Mouse (Mus musculus) G1E (cell line): ENCODE data around the gene Sod2.

Experiments
- CTCF ChIP-seq: IDR thresholded peaks from 2 replicates; pipeline ENCODE4 v1.5.1; 2012; ENCODE audit warnings: low read depth, low read length, inconsistent platforms, mixed read lengths
- GATA1 ChIP-seq: IDR thresholded peaks from 2 replicates; pipeline ENCODE4 v1.6.1; 2012; ENCODE audit warnings: borderline replicate concordance, low read length, inconsistent platforms, mixed read lengths
- TAL1 ChIP-seq: conservative IDR thresholded peaks from 2 replicates; pipeline ENCODE4 v1.6.1; 2012; ENCODE audit warnings: low read depth, low read length, inconsistent platforms, mixed read lengths

DNA sequence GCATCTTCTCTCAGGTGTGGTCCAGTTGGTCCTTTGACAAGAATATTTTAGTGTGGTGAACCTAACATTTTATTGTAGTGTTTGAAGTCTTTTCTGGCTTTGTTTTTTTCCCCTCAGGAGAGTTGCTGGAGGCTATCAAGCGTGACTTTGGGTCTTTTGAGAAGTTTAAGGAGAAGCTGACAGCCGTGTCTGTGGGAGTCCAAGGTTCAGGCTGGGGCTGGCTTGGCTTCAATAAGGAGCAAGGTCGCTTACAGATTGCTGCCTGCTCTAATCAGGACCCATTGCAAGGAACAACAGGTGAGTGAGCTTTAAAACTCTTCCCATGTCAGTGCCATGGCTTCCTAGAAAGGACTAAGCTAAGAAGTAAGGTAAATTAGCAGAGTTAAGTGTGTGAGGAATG lies 6.7 kb downstream of the Sod2 start:
- no peak for TF ChIP-seq CTCF
- no peak for TF ChIP-seq TAL1
- TF ChIP-seq GATA1: no peak
